Mouse (Mus musculus): ENCODE measurements around the gene Dusp22.

- TF ChIP-seq CTCF (IDR thresholded peaks at IDR 0.05; ENCODE audit: low read depth) (no peak), EP300 (IDR thresholded peaks at IDR 0.05; ENCODE audit: low read depth) (no peak)
Observed at GRCm38 (mm10) chr13:30712280-30712679, 52.5 kb downstream of the Dusp22 start.
